Mouse (Mus musculus): ENCODE measurements around the gene Hnrnpab. TPM values are rescaled to one million over a fixed set of nuclear protein-coding genes. Genes with fewer than 3 reads are reported as not detected.
"Not testable (repeated sequence)": the region's sequence is repeated elsewhere in the genome, so short reads cannot be mapped to it uniquely, and the experiment has no call there.

Hnrnpab gene
- polyA plus RNA-seq, 1 experiment from 2014 or later: 204 TPM

DNA sequence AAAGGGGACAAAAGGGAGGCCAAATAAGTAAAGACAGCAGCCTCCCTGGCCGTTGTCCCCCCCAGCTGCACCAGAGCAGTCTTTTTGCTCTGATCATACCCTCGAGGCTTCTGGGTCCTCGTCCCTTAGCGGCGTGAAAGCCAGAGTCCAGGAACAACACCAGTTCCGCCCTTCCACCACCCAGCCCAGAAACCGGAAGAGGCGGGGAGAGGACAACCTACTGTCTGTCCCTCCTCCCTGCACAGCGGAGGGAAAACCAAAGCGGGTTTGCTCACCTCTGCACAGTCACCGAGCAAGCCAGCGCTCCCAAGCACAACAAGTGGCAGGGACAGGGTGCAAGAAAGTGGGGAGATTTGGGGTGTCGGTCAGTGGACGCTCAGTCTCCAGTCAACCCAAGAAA, 9.0 kb upstream of the Hnrnpab start:
- Histone ChIP-seq H3K4me1 (replicated peaks; ENCODE audit: control insufficient read depth, insufficient read depth) (peaks cover 5% of the 10 kb centered on the region), H3K4me2 (replicated peaks; ENCODE audit: low read depth) (peak overlapping the region; percentile 53), H3K9me3 (ENCODE audit: control insufficient read depth, low read length) (no peaks in the 10 kb centered on the region), H3K4me3 (ENCODE audit: low read depth, low read length) (peak overlapping the region; percentile 25), H3K27me3 (ENCODE audit: control insufficient read depth, insufficient read depth, low read length) (no peaks in the 10 kb centered on the region), H3K36me3 (ENCODE audit: control insufficient read depth, insufficient read depth, low read length) (no peaks in the 10 kb centered on the region), H3K27ac (replicated peaks) (peak overlapping the region; percentile 93), H3K9ac (ENCODE audit: low read length) (peak overlapping the region; percentile 51)
- 0% methylated on average over 14 of the region's 14 CpGs for WGBS
- ATAC-seq (ENCODE audit: low FRiP score, low TSS enrichment): peak; percentile 80
- peak; percentile 90 for DNase-seq (ENCODE audit: low spot score)
- TF ChIP-seq CTCF (IDR thresholded peaks at IDR 0.05; ENCODE audit: low read depth) (no peak), EP300 (optimal IDR thresholded peaks at IDR 0.05) (no peak)

DNA sequence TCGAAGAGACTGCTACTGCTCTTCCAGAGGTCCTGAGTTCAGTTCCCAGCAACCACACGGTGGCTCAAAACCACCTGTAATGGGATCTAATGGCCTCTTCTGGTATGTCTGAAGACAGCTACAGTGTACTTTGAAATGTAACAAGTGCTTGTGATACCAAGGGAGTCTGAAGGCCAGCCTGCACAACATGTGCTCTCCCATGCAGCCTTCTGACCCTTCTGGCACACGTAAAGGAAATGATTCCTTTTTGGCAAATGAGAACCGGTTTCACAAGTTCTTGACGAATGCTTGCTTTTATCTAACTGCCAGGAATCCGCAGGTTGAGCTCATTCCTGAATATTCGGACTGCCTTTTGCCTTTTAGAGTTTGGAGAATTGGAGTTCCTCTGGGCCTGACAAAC, 8.5 kb upstream of the Hnrnpab start:
- WGBS: 11% methylated on average over 7 of the region's 7 CpGs
- ATAC-seq (ENCODE audit: low FRiP score, low TSS enrichment) (peak; percentile 36; the same call in 1 of the 2 replicates), DNase-seq (ENCODE audit: low spot score) (peak; percentile 57)
- Histone ChIP-seq H3K9ac (ENCODE audit: low read length) (peak overlapping the region; percentile 51), H3K4me1 (replicated peaks; ENCODE audit: control insufficient read depth, insufficient read depth) (peaks cover 3% of the 10 kb centered on the region), H3K27ac (replicated peaks) (peak overlapping the region; percentile 93), H3K4me2 (replicated peaks; ENCODE audit: low read depth) (peak overlapping the region; percentile 53), H3K36me3 (ENCODE audit: control insufficient read depth, insufficient read depth, low read length) (no peaks in the 10 kb centered on the region), H3K9me3 (ENCODE audit: control insufficient read depth, low read length) (no peaks in the 10 kb centered on the region), H3K4me3 (ENCODE audit: low read depth, low read length) (peak overlapping the region; percentile 25), H3K27me3 (ENCODE audit: control insufficient read depth, insufficient read depth, low read length) (no peaks in the 10 kb centered on the region)
- TF ChIP-seq EP300 (optimal IDR thresholded peaks at IDR 0.05): no peak
- no peak for TF ChIP-seq CTCF (IDR thresholded peaks at IDR 0.05; ENCODE audit: low read depth)

DNA sequence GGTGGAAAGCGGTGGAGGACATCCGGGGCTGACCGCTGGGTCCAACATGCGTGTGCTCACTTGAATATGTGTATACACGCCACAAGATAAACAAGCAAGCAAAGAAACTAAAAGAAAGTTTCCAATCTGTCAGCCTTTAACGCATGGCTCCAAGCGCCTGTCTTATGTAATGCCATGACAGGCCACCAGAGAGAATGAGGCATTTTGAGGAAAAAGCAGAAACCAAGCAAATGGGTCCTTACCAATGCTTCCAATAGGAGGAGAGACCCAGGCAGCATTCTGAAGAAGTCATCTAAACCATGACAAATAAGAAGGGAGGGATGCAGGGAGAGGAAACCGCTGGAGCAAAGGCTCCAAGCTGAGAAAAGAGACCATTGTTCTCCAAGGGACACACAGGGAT, 7.6 kb upstream of the Hnrnpab start:
- H3K4me3 ChIP-seq (ENCODE audit: low read depth, low read length): no peak overlapping the region
- no peak overlapping the region for H3K9ac ChIP-seq (ENCODE audit: low read length)
- TF ChIP-seq EP300 (optimal IDR thresholded peaks at IDR 0.05): no peak
- no peak; the same call in 1 of the 2 replicates for TF ChIP-seq CTCF (IDR thresholded peaks at IDR 0.05; ENCODE audit: low read depth)
- H3K27ac ChIP-seq (replicated peaks): peak overlapping the region; percentile 93
- no peaks in the 10 kb centered on the region for H3K36me3 ChIP-seq (ENCODE audit: control insufficient read depth, insufficient read depth, low read length)
- no peak overlapping the region for H3K4me2 ChIP-seq (replicated peaks; ENCODE audit: low read depth)
- ATAC-seq (ENCODE audit: low FRiP score, low TSS enrichment): no peak
- H3K27me3 ChIP-seq (ENCODE audit: control insufficient read depth, insufficient read depth, low read length): no peaks in the 10 kb centered on the region
- no peaks in the 10 kb centered on the region for H3K9me3 ChIP-seq (ENCODE audit: control insufficient read depth, low read length)
- peaks cover 3% of the 10 kb centered on the region; the same call in 1 of the 2 replicates for H3K4me1 ChIP-seq (replicated peaks; ENCODE audit: control insufficient read depth, insufficient read depth)
- DNase-seq (ENCODE audit: low spot score): no peak
- 70% methylated on average over 8 of the region's 8 CpGs for WGBS

DNA sequence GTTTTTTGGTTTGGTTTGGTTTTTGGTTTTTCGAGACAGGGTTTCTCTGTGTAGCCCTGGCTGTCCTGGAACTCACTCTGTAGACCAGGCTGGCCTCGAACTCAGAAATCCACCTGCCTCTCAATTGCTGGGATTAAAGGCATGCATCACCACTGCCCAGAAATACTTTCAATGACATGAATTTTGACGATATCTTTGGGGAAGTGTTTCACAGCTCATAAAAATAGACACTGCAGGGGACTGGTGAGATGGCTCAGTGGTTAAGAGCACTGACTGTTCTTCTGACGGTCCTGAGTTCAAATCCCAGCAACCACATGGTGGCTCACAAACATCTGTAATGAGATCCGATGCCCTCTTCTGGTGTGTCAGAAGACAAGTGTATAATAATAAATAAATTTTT, 3.3 kb upstream of the Hnrnpab start:
- H3K4me3 ChIP-seq (ENCODE audit: low read depth, low read length); H3K4me2 ChIP-seq (replicated peaks; ENCODE audit: low read depth); DNase-seq (ENCODE audit: low spot score); H3K4me1 ChIP-seq (replicated peaks; ENCODE audit: control insufficient read depth, insufficient read depth); H3K27ac ChIP-seq (replicated peaks); ATAC-seq (ENCODE audit: low FRiP score, low TSS enrichment); H3K36me3 ChIP-seq (ENCODE audit: control insufficient read depth, insufficient read depth, low read length); H3K9ac ChIP-seq (ENCODE audit: low read length); H3K9me3 ChIP-seq (ENCODE audit: control insufficient read depth, low read length); H3K27me3 ChIP-seq (ENCODE audit: control insufficient read depth, insufficient read depth, low read length): not testable (repeated sequence)
- 71% methylated on average over 5 of the region's 5 CpGs for WGBS

DNA sequence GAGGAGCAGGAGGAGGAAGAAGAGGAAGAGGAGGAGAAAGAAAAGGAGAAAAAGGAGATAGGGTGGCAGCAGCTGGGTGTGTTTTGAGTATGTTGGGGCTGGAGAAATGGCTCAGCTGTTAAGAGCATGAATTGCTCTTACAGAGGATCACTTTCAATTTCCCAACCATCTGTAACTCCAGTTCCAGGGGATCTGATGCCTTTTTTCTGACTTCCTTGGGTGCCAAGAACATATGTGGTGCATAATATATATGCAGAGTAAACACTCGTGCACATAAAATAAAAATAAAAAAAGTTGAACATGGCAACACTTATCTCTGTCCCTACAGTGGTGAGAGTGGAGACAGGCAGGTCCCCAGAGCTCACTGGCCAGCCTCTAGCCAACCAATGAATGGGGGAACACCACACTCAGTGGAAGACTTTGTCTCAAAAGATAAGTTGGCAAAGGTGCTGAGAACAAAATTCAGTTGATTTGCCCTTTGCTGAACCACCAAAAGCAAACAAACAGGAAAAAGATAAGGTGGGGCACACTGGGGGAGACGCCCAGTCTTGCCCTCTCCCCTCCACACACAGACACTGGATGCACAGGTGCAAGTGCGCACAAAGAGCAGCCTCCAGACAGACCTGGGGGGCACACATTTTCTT, 2.7 kb upstream of the Hnrnpab start:
- Histone ChIP-seq H3K27me3 (ENCODE audit: control insufficient read depth, insufficient read depth, low read length) (no peaks in the 10 kb centered on the region), H3K9ac (ENCODE audit: low read length) (no peak overlapping the region), H3K36me3 (ENCODE audit: control insufficient read depth, insufficient read depth, low read length) (peaks cover 3% of the 10 kb centered on the region; the same call in 1 of the 2 replicates), H3K4me3 (ENCODE audit: low read depth, low read length) (no peak overlapping the region), H3K27ac (replicated peaks) (peak overlapping the region; percentile 13; the same call in 1 of the 2 replicates), H3K4me2 (replicated peaks; ENCODE audit: low read depth) (no peak overlapping the region), H3K4me1 (replicated peaks; ENCODE audit: control insufficient read depth, insufficient read depth) (no peaks in the 10 kb centered on the region; the same call in 1 of the 2 replicates), H3K9me3 (ENCODE audit: control insufficient read depth, low read length) (no peaks in the 10 kb centered on the region)
- 53% methylated on average over 3 of the region's 3 CpGs for WGBS
- DNase-seq (ENCODE audit: low spot score) (no peak), ATAC-seq (ENCODE audit: low FRiP score, low TSS enrichment) (no peak)
- TF ChIP-seq CTCF (IDR thresholded peaks at IDR 0.05; ENCODE audit: low read depth): no peak
- TF ChIP-seq EP300 (optimal IDR thresholded peaks at IDR 0.05): no peak

DNA sequence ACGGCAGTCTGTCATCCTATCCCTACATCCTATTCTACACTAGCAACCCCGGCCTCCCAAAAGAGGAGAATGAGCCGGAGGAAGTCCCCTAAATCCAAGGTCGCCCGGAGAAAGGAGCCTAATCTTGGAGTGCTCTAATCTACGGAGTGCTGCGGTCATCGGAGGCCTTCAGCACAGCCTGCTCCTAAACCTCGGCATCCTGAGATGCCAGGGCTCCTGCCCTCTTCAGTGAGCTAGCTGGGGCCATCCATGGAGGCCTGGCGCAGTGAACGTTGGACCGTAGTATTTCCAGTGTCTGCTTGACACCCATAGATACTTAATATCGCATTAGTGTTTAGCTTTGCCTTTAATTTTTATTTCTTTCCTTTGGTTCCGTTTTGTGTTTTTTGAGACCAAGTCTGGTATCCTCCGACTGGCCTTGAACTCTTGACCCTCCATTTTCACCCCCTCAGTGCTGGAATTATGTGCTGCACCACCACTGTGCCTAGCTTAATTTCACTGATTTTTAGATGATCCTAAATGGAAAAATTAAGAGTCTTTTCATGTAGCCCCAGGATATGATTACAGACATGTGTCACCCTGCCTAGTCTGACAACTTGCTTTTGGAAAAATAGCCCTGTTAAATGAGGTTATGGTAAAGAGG, 570 bp upstream of the Hnrnpab start:
- H3K9ac ChIP-seq (ENCODE audit: low read length): peak overlapping the region; percentile 98
- H3K4me1 ChIP-seq (replicated peaks; ENCODE audit: control insufficient read depth, insufficient read depth): no peaks in the 10 kb centered on the region; the same call in 1 of the 2 replicates
- H3K9me3 ChIP-seq (ENCODE audit: control insufficient read depth, low read length): no peaks in the 10 kb centered on the region
- WGBS: 5% methylated on average over 15 of the region's 15 CpGs
- peaks cover 11% of the 10 kb centered on the region for H3K36me3 ChIP-seq (ENCODE audit: control insufficient read depth, insufficient read depth, low read length)
- peak overlapping the region; percentile 84 for H3K27ac ChIP-seq (replicated peaks)
- ATAC-seq (ENCODE audit: low FRiP score, low TSS enrichment) (peak; percentile 31), DNase-seq (ENCODE audit: low spot score) (no peak)
- no peaks in the 10 kb centered on the region for H3K27me3 ChIP-seq (ENCODE audit: control insufficient read depth, insufficient read depth, low read length)
- H3K4me3 ChIP-seq (ENCODE audit: low read depth, low read length): peak overlapping the region; percentile 97
- no peak for TF ChIP-seq EP300 (optimal IDR thresholded peaks at IDR 0.05)
- TF ChIP-seq CTCF (IDR thresholded peaks at IDR 0.05; ENCODE audit: low read depth): no peak
- H3K4me2 ChIP-seq (replicated peaks; ENCODE audit: low read depth): peak overlapping the region; percentile 83

Data from stomach, postnatal 0 days (tissue).